Mouse (Mus musculus) myocyte (in vitro differentiated cells): ENCODE measurements around the gene Ambn.

Source experiments
- CEBPB ChIP-seq: IDR thresholded peaks from 2 replicates; pipeline ENCODE4 v1.6.1; 2011; ENCODE audit warnings: mild to moderate bottlenecking, moderate library complexity; ENCODE audit not compliant: poor library complexity, insufficient read depth, severe bottlenecking
- MAX ChIP-seq: IDR thresholded peaks from one replicate; pipeline ENCODE4 v1.6.1; 2011; ENCODE audit warnings: low read depth, mild to moderate bottlenecking, control low read depth
- REST ChIP-seq: IDR thresholded peaks from one replicate; pipeline ENCODE4 v1.6.1; 2011; ENCODE audit warnings: mild to moderate bottlenecking, control low read depth, moderate library complexity; ENCODE audit not compliant: insufficient read depth, insufficient read length

DNA sequence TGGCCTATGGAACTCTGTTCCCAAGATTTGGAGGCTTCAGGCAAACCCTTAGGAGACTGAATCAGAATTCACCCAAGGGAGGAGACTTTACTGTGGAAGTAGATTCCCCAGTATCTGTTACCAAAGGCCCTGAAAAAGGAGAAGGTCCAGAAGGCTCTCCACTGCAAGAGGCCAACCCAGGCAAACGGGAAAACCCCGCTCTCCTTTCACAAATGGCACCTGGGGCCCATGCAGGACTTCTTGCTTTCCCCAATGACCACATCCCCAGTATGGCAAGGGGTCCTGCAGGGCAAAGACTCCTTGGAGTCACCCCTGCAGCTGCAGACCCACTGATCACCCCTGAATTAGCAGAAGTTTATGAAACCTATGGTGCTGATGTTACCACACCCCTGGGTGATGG is 11.7 kb downstream of the Ambn start:
- no peak for TF ChIP-seq REST
- TF ChIP-seq MAX = no peak
- TF ChIP-seq CEBPB = no peak
